Mouse (Mus musculus): Measurements from ENCODE around the gene Ak8.

DNA sequence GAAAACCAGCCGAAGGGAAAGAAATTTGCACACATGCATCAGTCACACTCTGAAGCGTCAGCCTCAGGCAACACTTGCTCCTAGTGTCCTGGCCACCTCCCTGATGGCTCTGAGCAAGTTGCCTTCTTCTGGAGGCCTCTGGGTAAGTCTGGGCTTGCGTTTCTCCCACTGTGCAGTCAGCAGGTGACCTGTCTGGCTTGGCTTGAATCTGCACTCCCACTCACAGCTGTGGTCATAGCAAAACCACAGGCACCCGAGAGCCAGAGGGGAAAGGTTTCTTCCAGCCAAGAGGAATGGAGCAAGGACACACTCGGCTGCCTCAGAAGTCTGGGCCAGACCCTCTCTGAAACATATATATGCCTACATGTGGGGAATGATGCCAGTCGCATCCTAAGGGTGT is 108.9 kb downstream of the Ak8 start:
- TF ChIP-seq CTCF (IDR thresholded peaks at IDR 0.05): no peak
- no peak for TF ChIP-seq POLR2A (IDR thresholded peaks at IDR 0.05; ENCODE audit: insufficient read depth, low read depth, low read length)
